Mouse (Mus musculus): Measurements from ENCODE around the gene Habp2.

Habp2 gene

GRCm38 (mm10) chr19:56294654-56295399 lies 7.9 kb downstream of the Habp2 start:
- peak; percentile 69 to 86 for DNase-seq (ENCODE audit: low spot score in 2 of 2)

GRCm38 (mm10) chr19:56296668-56297067 lies 9.7 kb downstream of the Habp2 start:
- no peak for DNase-seq (ENCODE audit: low spot score in 2 of 2)

GRCm38 (mm10) chr19:56297264-56297663 lies 10.3 kb downstream of the Habp2 start:
- DNase-seq (ENCODE audit: low spot score in 2 of 2) = no peak

- DNase-seq (ENCODE audit: low spot score in 2 of 2) = peak in 1 of 2 experiments; percentile 56
These were observed 13.9 kb downstream of the Habp2 start for GRCm38 (mm10) chr19:56300835-56301234.

GRCm38 (mm10) chr19:56316531-56316930 lies 29.6 kb downstream of the Habp2 start:
- DNase-seq (ENCODE audit: low spot score in 2 of 2) = no peak

GRCm38 (mm10) chr19:56319219-56319618 lies 32.3 kb downstream of the Habp2 start:
- no peak for DNase-seq (ENCODE audit: low spot score in 2 of 2)

- DNase-seq (ENCODE audit: low spot score in 2 of 2) = no peak
These were observed 32.7 kb downstream of the Habp2 start for GRCm38 (mm10) chr19:56319629-56320028.

GRCm38 (mm10) chr19:56320186-56320860 lies 33.4 kb downstream of the Habp2 start:
- no peak for DNase-seq (ENCODE audit: low spot score in 2 of 2)

GRCm38 (mm10) chr19:56321303-56321920 lies 34.5 kb downstream of the Habp2 start:
- DNase-seq (ENCODE audit: low spot score in 2 of 2) = no peak

- no peak for DNase-seq (ENCODE audit: low spot score in 2 of 2)
These were observed 38.7 kb downstream of the Habp2 start for GRCm38 (mm10) chr19:56325676-56326075.

- no peak for DNase-seq (ENCODE audit: low spot score in 2 of 2)
These were observed 39.4 kb downstream of the Habp2 start for GRCm38 (mm10) chr19:56326243-56326855.

GRCm38 (mm10) chr19:56336321-56336720 lies 49.4 kb downstream of the Habp2 start:
- DNase-seq (ENCODE audit: low spot score in 2 of 2) = no peak

- no peak for DNase-seq (ENCODE audit: low spot score in 2 of 2)
These were observed 49.9 kb downstream of the Habp2 start for GRCm38 (mm10) chr19:56336826-56337225.

GRCm38 (mm10) chr19:56342006-56342405 lies 55.1 kb downstream of the Habp2 start:
- peak in 1 of 2 experiments; percentile 71 for DNase-seq (ENCODE audit: low spot score in 2 of 2)

- DNase-seq (ENCODE audit: low spot score in 2 of 2) = peak in 1 of 2 experiments; percentile 25
These were observed 57.1 kb downstream of the Habp2 start for GRCm38 (mm10) chr19:56343869-56344563.

GRCm38 (mm10) chr19:56346016-56346415 lies 59.1 kb downstream of the Habp2 start:
- DNase-seq (ENCODE audit: low spot score in 2 of 2) = peak in 1 of 2 experiments; percentile 30

- no peak for DNase-seq (ENCODE audit: low spot score in 2 of 2)
These were observed 59.8 kb downstream of the Habp2 start for GRCm38 (mm10) chr19:56346750-56347149.

GRCm38 (mm10) chr19:56349295-56349694 lies 62.4 kb downstream of the Habp2 start:
- DNase-seq (ENCODE audit: low spot score in 2 of 2) = no peak

GRCm38 (mm10) chr19:56353689-56354088 lies 66.8 kb downstream of the Habp2 start:
- DNase-seq (ENCODE audit: low spot score in 2 of 2) = no peak

- no peak for DNase-seq (ENCODE audit: low spot score in 2 of 2)
These were observed 68.3 kb downstream of the Habp2 start for GRCm38 (mm10) chr19:56355201-56355600.
